Mouse (Mus musculus) thymus, adult 2 months (tissue): Measurements from ENCODE around the gene Ibtk. TPM values are rescaled to one million over a fixed set of nuclear protein-coding genes. Genes with fewer than 3 reads are reported as not detected.
A peak's percentile ranks its signal among the peaks of the same experiment; 100 is the strongest.
"Not testable (repeated sequence)": the region's sequence is repeated elsewhere in the genome, so short reads cannot be mapped to it uniquely, and the experiment has no call there.

Experiments used
- DNase-seq: peaks from one replicate; pipeline ENCODE4 v3.0.0; 2021
- H3K27ac ChIP-seq: fragments of 200-500 bp; 2 replicates; pipeline ENCODE4 v1.5.1; 2012; ENCODE audit warnings: low read length, control low read depth; ENCODE audit not compliant: control insufficient read depth, insufficient read depth
- H3K27me3 ChIP-seq: fragments of 200-500 bp; 2 replicates; pipeline ENCODE4 v1.6.1; 2012; ENCODE audit warnings: mild to moderate bottlenecking, low read length, moderate library complexity, mixed read lengths; ENCODE audit not compliant: control insufficient read depth, insufficient read depth
- H3K36me3 ChIP-seq: fragments of 200-500 bp; 2 replicates; pipeline ENCODE4 v1.6.1; 2012; ENCODE audit warnings: mild to moderate bottlenecking, low read length, moderate library complexity; ENCODE audit not compliant: control insufficient read depth, insufficient read depth
- H3K4me1 ChIP-seq: fragments of 200-500 bp; replicated peaks from 2 replicates; pipeline ENCODE4 v1.6.1; 2012; ENCODE audit warnings: low read length; ENCODE audit not compliant: control insufficient read depth, insufficient read depth
- H3K4me3 ChIP-seq: fragments of 200-500 bp; 2 replicates; pipeline ENCODE4 v1.5.1; 2012; ENCODE audit warnings: mild to moderate bottlenecking, low read length, control low read depth, moderate library complexity; ENCODE audit not compliant: control insufficient read depth, insufficient read depth
- CTCF ChIP-seq: fragments of 200-500 bp; IDR thresholded peaks from 2 replicates; pipeline ENCODE4 v1.5.1; 2012; ENCODE audit warnings: mild to moderate bottlenecking, control low read depth, low read length, moderate library complexity, borderline replicate concordance; ENCODE audit not compliant: control insufficient read depth, poor library complexity, insufficient read depth; ENCODE audit errors: extremely low read depth
- POLR2A ChIP-seq: fragments of 200-500 bp; IDR thresholded peaks from 2 replicates; pipeline ENCODE4 v1.6.1; 2012; ENCODE audit warnings: mild to moderate bottlenecking, low read length, control low read depth, moderate library complexity; ENCODE audit not compliant: control insufficient read depth, poor library complexity, insufficient read depth; ENCODE audit errors: extremely low read depth
- WGBS: fragments of 180-500 bp; shearing (Covaris S2); methylation state at CpG from one replicate; pipeline ENCODE4 v1.1.7; 2018; 5-methylcytosine and 5-hydroxymethylcytosine counted together
- polyA plus RNA-seq: library from polyadenylated mRNA; depleted of rRNA; stranded (reverse); fragments of >200 nt; gene quantifications from 2 replicates; pipeline ENCODE4 v1.2.3, GENCODE M21; 2012; rRNA removed

Ibtk gene
- 5.8 and 6.1 TPM in 2 replicates for polyA plus RNA-seq

- TF ChIP-seq POLR2A (peak; percentile 88), CTCF (0 out of 2 replicates have a peak, but pooled peaks have one; percentile 8)
- peak; percentile 97 for DNase-seq
Measured at GRCm38 (mm10) chr9:85749142-85749921, at the start of gene Ibtk. TSS of gene Ibtk (minus strand) at chr9:85749334.

GRCm38 (mm10) chr9:85791521-85791920 lies 42.4 kb upstream of the Ibtk start:
- not testable (repeated sequence) for H3K27me3 ChIP-seq, H3K4me3 ChIP-seq, H3K27ac ChIP-seq, H3K36me3 ChIP-seq, H3K4me1 ChIP-seq, DNase-seq
- WGBS, result 95% methylated on average over 18 of the region's 18 CpGs

More at GRCm38 (mm10) chr9:85749142-85749921, at the start of gene Ibtk:
- Histone ChIP-seq H3K4me1 (0 out of 2 replicates have a peak, but pooled peaks cover 2% of the 10 kb centered on the region), H3K27me3 (no peaks in the 10 kb centered on the region), H3K4me3 (peak within 1 kb of the TSS; percentile 89), H3K27ac (peak within 1 kb of the TSS; percentile 99), H3K36me3 (no peaks in the 10 kb centered on the region)
- under 1% methylated on average over 52 of the region's 52 CpGs for WGBS

DNA sequence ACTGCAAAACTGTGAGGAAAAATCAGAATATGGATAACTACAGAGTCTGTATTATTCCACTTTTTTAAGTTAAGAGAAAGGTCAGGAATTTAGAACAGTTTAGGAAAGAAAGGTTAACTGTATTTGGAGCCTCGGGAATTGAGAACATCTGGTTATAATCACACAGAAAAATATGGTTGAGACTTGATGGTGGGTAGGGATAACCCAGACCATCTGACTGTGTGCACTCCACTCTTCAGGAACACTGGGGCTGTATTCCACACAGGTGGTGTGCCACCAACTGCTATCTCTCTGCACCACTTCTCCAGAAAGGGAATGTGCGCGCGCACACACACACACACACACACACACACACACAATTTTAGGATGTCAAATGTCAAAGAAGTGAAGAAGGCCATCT lies 31.1 kb upstream of the Ibtk start:
- no peak overlapping the region for H3K27ac ChIP-seq
- 0 out of 2 replicates have a peak, but pooled peaks cover 4% of the 10 kb centered on the region for H3K27me3 ChIP-seq
- no peak overlapping the region for H3K4me3 ChIP-seq
- no peaks in the 10 kb centered on the region for H3K36me3 ChIP-seq
- H3K4me1 ChIP-seq, result no peaks in the 10 kb centered on the region
- TF ChIP-seq POLR2A (no peak), CTCF (no peak)
- WGBS, result 92% methylated on average over 4 of the region's 4 CpGs
- DNase-seq, result no peak

- TF ChIP-seq CTCF (no peak), POLR2A (no peak)
- H3K36me3 ChIP-seq, result no peaks in the 10 kb centered on the region
- 0 out of 2 replicates have a peak, but pooled peaks cover 4% of the 10 kb centered on the region for H3K27me3 ChIP-seq
- 20% methylated on average over 4 of the region's 4 CpGs for WGBS
- no peak overlapping the region for H3K4me3 ChIP-seq
- no peak overlapping the region for H3K27ac ChIP-seq
- no peaks in the 10 kb centered on the region for H3K4me1 ChIP-seq
- no peak for DNase-seq
Measured at GRCm38 (mm10) chr9:85779458-85779857, 30.3 kb upstream of the Ibtk start.

DNA sequence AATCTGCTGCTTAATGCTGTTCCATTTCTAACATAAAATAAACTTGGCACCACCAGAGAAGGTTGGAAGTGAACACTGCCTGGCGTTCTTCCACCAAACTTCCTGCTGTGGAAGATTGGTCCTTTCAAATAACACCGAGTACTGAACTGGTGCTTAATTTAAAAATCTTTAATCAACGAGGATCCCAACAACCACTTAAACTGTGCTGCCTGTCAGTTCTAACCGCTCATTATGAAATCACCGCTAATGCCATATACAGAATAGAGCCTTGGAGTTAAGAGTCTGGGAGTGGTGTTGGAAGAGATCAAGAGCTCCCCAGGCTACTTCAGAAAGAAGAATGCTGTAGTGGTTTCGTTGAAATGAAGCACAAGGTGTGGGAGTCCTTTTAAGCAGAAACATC lies 28.4 kb upstream of the Ibtk start:
- H3K27me3 ChIP-seq, result 0 out of 2 replicates have a peak, but pooled peaks cover 4% of the 10 kb centered on the region
- no peak for DNase-seq
- 67% methylated on average over 6 of the region's 6 CpGs for WGBS
- no peak for TF ChIP-seq POLR2A
- no peaks in the 10 kb centered on the region for H3K36me3 ChIP-seq
- no peak overlapping the region for H3K27ac ChIP-seq
- H3K4me3 ChIP-seq, result no peak overlapping the region
- no peaks in the 10 kb centered on the region for H3K4me1 ChIP-seq

DNA sequence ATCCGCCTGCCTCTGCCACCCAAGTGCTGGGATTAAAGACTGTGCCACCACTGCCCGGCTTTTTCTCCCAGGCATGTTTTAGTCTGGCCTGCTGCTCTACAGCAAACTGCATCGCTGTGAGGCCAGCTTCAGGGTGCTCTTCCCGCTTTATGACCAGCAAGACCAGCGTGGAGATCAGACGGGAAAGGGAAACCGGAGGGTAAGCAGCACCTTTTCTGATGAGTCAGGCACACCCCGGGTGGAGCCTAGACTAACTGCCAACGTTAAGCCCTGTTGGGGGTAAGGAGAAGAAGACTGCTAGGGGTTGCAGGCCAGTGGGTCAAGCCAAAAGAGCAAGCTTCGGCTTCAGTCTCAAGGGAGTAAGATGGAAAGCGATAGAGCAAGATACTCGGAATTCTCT lies 23.1 kb upstream of the Ibtk start:
- DNase-seq, result no peak
- H3K36me3 ChIP-seq, result no peaks in the 10 kb centered on the region
- no peak overlapping the region for H3K4me3 ChIP-seq
- WGBS, result 76% methylated on average over 12 of the region's 12 CpGs
- no peaks in the 10 kb centered on the region for H3K27me3 ChIP-seq
- no peak overlapping the region for H3K27ac ChIP-seq
- no peak for TF ChIP-seq POLR2A
- no peak for TF ChIP-seq CTCF
- H3K4me1 ChIP-seq, result no peaks in the 10 kb centered on the region

GRCm38 (mm10) chr9:85771454-85771853 lies 22.3 kb upstream of the Ibtk start:
- no peaks in the 10 kb centered on the region for H3K36me3 ChIP-seq
- no peak for DNase-seq
- H3K27ac ChIP-seq, result no peak overlapping the region
- TF ChIP-seq POLR2A, result no peak
- no peak for TF ChIP-seq CTCF
- no peak overlapping the region for H3K4me3 ChIP-seq
- 82% methylated on average over 3 of the region's 3 CpGs for WGBS
- no peaks in the 10 kb centered on the region for H3K4me1 ChIP-seq
- no peaks in the 10 kb centered on the region for H3K27me3 ChIP-seq
